In the genomic region with DNA sequence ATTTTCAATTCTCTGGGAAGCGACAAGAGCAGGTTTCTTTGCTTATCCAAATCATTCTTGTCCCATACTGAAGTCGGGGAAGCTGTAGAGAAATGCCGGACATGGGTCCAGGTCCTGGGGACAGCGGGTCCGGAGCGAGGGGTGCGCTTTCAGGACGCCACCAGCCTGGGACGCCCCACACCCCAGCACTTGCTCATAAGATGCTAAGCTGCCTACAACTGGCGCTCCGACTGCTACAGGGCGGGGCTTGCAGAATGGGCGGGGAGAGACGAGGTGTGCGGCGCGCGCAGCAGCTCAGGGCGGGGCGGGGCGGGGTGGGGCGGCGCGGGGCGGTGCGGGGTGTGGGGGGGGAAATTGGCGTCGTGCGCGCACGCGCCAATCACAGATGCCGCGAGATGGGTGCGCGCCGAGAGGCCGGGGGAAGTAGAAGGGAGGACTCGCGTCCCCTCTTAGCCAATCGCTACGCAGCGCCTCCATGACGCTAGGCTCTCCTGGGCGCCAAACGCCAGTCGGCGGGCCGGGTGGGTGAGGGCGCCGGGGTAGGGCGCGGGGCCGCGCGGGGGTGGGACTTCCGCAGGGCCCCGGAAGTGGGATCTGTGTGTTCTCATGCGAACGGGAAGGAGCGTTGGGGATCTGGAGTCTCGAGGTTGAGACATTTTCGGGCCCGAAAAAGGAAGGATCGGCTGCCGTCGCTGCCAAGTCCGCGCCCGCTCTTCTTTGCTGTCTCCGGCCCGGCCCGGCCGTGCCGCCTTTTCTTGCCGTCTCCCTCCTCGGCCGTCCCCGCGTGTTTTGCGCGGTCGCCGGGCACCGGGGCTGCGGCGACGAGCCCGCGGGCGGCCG, we compare ENCODE assay signal across 8 mouse cellular contexts. TPM values are rescaled to one million over a fixed set of nuclear protein-coding genes. Genes with fewer than 3 reads are reported as not detected.
DNase-seq lines count a peak whose midpoint lies in the region; ATAC-seq and TF ChIP-seq lines count a peak whose summit lies in the region.

A gene (plus strand): TSS at position 566 of the 840 bp plus-strand sequence.

- no peaks in the 10 kb centered on the region for H3K27me3 ChIP-seq in heart, embryonic 11.5 days (ENCODE audit: control insufficient read depth, insufficient read depth, low read length)
- no peaks in the 10 kb centered on the region for H3K27me3 ChIP-seq in kidney, embryonic 16.5 days (ENCODE audit: insufficient read depth, low read length)
- H3K27me3 ChIP-seq in liver, adult 2 months (ENCODE audit: control insufficient read depth, insufficient read depth, low read length) = no peaks in the 10 kb centered on the region
- no peaks in the 10 kb centered on the region for H3K27me3 ChIP-seq in myocyte (ENCODE audit: control insufficient read depth, insufficient read depth, insufficient read length)
- H3K27me3 ChIP-seq in splenic B cell, adult 2 months (ENCODE audit: control insufficient read depth, insufficient read depth, low read length, poor library complexity, severe bottlenecking) = no peaks in the 10 kb centered on the region

- H3K27ac ChIP-seq in heart, embryonic 11.5 days (ENCODE audit: low read depth, low read length) = peak within 1 kb of the TSS; percentile 92
- H3K27ac ChIP-seq in kidney, embryonic 16.5 days (ENCODE audit: low read length) = peak within 1 kb of the TSS; percentile 97
- H3K27ac ChIP-seq in liver, adult 2 months (replicated peaks; ENCODE audit: insufficient read depth, low read depth, low read length) = peak within 1 kb of the TSS; percentile 89

- peaks cover 18% of the 10 kb centered on the region for H3K4me1 ChIP-seq in heart, embryonic 11.5 days (ENCODE audit: control insufficient read depth, insufficient read depth, low read length)
- H3K4me1 ChIP-seq in kidney, embryonic 16.5 days (ENCODE audit: insufficient read depth, low read length) = peaks cover 21% of the 10 kb centered on the region
- peaks cover 18% of the 10 kb centered on the region for H3K4me1 ChIP-seq in liver, adult 2 months (ENCODE audit: control insufficient read depth, insufficient read depth, low read length)

- peaks cover 25% of the 10 kb centered on the region; the same call in 1 of the 2 replicates for H3K79me2 ChIP-seq in liver, adult 2 months (ENCODE audit: control insufficient read depth, insufficient read depth, low read length)
- H3K79me2 ChIP-seq in myocyte (ENCODE audit: control insufficient read depth, insufficient read depth) = peaks cover 45% of the 10 kb centered on the region

- peak within 1 kb of the TSS; percentile 75 for H3K4me2 ChIP-seq in heart, embryonic 11.5 days
- peak within 1 kb of the TSS; percentile 64 for H3K4me2 ChIP-seq in kidney, embryonic 16.5 days (replicated peaks; ENCODE audit: low read depth, low read length)
- peak within 1 kb of the TSS; percentile 85 for H3K4me2 ChIP-seq in myocyte (ENCODE audit: low read depth)

- H3K9ac ChIP-seq in heart, embryonic 11.5 days (ENCODE audit: low read depth, low read length) = peak within 1 kb of the TSS; percentile 89
- H3K9ac ChIP-seq in kidney, embryonic 16.5 days (replicated peaks; ENCODE audit: low read length) = peak within 1 kb of the TSS; percentile 94
- H3K9ac ChIP-seq in liver, adult 2 months (ENCODE audit: low read depth, low read length) = peak within 1 kb of the TSS; percentile 96

- no peaks in the 10 kb centered on the region for H3K36me3 ChIP-seq in heart, embryonic 11.5 days (ENCODE audit: control insufficient read depth, insufficient read depth, low read length)
- H3K36me3 ChIP-seq in kidney, embryonic 16.5 days (ENCODE audit: insufficient read depth, low read length) = no peaks in the 10 kb centered on the region
- no peaks in the 10 kb centered on the region for H3K36me3 ChIP-seq in liver, adult 2 months (ENCODE audit: control insufficient read depth, insufficient read depth, low read length)
- H3K36me3 ChIP-seq in myocyte (ENCODE audit: control insufficient read depth, insufficient read depth) = no peaks in the 10 kb centered on the region
- H3K36me3 ChIP-seq in splenic B cell, adult 2 months (ENCODE audit: control insufficient read depth, insufficient read depth, low read length, poor library complexity, severe bottlenecking) = no peaks in the 10 kb centered on the region

- peak; percentile 72 for TF ChIP-seq POLR2A in liver, adult 2 months (IDR thresholded peaks at IDR 0.05; ENCODE audit: extremely low read depth, insufficient read depth, low read length)
- peak; percentile 91 for TF ChIP-seq POLR2A in myocyte (IDR thresholded peaks at IDR 0.05; ENCODE audit: insufficient read length, low read depth)

- H3ac ChIP-seq in myocyte (ENCODE audit: control insufficient read depth, insufficient read length) = peak within 1 kb of the TSS; percentile 59

- peak; percentile 92 to 93 for DNase-seq in B cell, adult 2 months
- DNase-seq in brain, adult 2 months (ENCODE audit: low read depth, low spot score) = peak; percentile 100
- DNase-seq in liver, adult 2 months (ENCODE audit: extremely low read depth, low read depth, low spot score) = peak; percentile 92
- peak; percentile 99 for DNase-seq in splenic B cell, adult 2 months (ENCODE audit: low read depth, low spot score)

- peak within 1 kb of the TSS; percentile 85 for H3K4me3 ChIP-seq in heart, embryonic 11.5 days (ENCODE audit: low read depth, low read length)
- peak within 1 kb of the TSS; percentile 80 for H3K4me3 ChIP-seq in kidney, embryonic 16.5 days (ENCODE audit: low read length)
- peak within 1 kb of the TSS; percentile 91 for H3K4me3 ChIP-seq in liver, adult 2 months (ENCODE audit: insufficient read depth, low read depth, low read length)
- H3K4me3 ChIP-seq in myocyte = peak within 1 kb of the TSS; percentile 33

- no peak for TF ChIP-seq CTCF in liver, adult 2 months (IDR thresholded peaks at IDR 0.05; ENCODE audit: low read depth, low read length)

- no peaks in the 10 kb centered on the region for H3K9me3 ChIP-seq in heart, embryonic 11.5 days (replicated peaks; ENCODE audit: control insufficient read depth, low read length)
- H3K9me3 ChIP-seq in kidney, embryonic 16.5 days (ENCODE audit: low read length) = no peaks in the 10 kb centered on the region

- peak; percentile 94 for ATAC-seq in erythroblast, adult 5-6 weeks (replicated peaks; ENCODE audit: low FRiP score, poor library complexity, severe bottlenecking)
- ATAC-seq in heart, embryonic 11.5 days (replicated peaks; ENCODE audit: insufficient number of reproducible peaks, low FRiP score, low TSS enrichment) = peak; percentile 100
- peak; percentile 100 for ATAC-seq in kidney, embryonic 16.5 days (ENCODE audit: low FRiP score, low TSS enrichment)

- under 1% methylated on average over 79 of the region's 92 CpGs for WGBS in heart, embryonic 11.5 days (ENCODE audit: insufficient replicate concordance)
- WGBS in kidney, embryonic 16.5 days = under 1% methylated on average over 69 of the region's 92 CpGs
- under 1% methylated on average over 83 of the region's 92 CpGs for WGBS in liver, adult 2 months

TF ChIP-seq in myocyte, 11 proteins besides CTCF, POLR2A, EP300 and RAD21:
- TF ChIP-seq POLR2AphosphoS2 (IDR thresholded peaks at IDR 0.05; ENCODE audit: insufficient read length, low read depth) (peak; percentile 91), E2F4 (IDR thresholded peaks at IDR 0.05; ENCODE audit: insufficient read depth) (peak; percentile 41), MYOD1 (IDR thresholded peaks at IDR 0.05; ENCODE audit: control insufficient read depth in 1 of 3, insufficient read length in 2 of 3, low read depth in 2 of 3) (peak in 1 of 3 experiments; percentile 29), MYOG (IDR thresholded peaks at IDR 0.05; ENCODE audit: control insufficient read depth in 1 of 3, insufficient read depth in 1 of 3, insufficient read length in 2 of 3, low read depth in 2 of 3) (peak in 1 of 3 experiments; percentile 6), TCF12 (IDR thresholded peaks at IDR 0.05; ENCODE audit: insufficient read depth, poor library complexity, severe bottlenecking) (no peak), USF1 (IDR thresholded peaks at IDR 0.05; ENCODE audit: low read depth) (no peak), REST (IDR thresholded peaks at IDR 0.05; ENCODE audit: insufficient read depth, insufficient read length) (no peak)

RNA-seq across cellular contexts. Expression of the gene that starts here (rescaled TPM):
- total RNA-seq in erythroblast, adult 5-6 weeks (2015; ENCODE audit: low replicate concordance) = 29.7 and 44.6 TPM in 2 replicates
- 39.0 and 42.0 TPM in 2 replicates for total RNA-seq in erythroblast, adult 5-6 weeks (2017; ENCODE audit: low replicate concordance)
- polyA plus RNA-seq in heart, embryonic 11.5 days (2014; fragmentation: Nextera tagmentation; extraction: Ambion mirVana) = 29.6 and 31.7 TPM in 2 replicates
- 32.3 and 36.3 TPM in 2 replicates for polyA plus RNA-seq in kidney, embryonic 16.5 days (2015; fragmentation: Nextera tagmentation; extraction: Ambion mirVana)
- total RNA-seq in liver, adult 2 months (2014; rRNA removed) = 34.2 TPM in 2 replicates
- polyA plus RNA-seq in liver, adult 2 months (2012; rRNA removed) = 18.1 and 20.4 TPM in 2 replicates
- 20.3 TPM for polyA plus RNA-seq in myocyte (2012; fragmentation: generic; extraction: Trizol)

Comparison
In these comparisons a context has a peak if more than half of its experiments do, and no peak if none do; other contexts are left out.
1. Peak in every context shown above with its lines: DNase-seq, ATAC-seq, H3K4me3 ChIP-seq and H3K27ac ChIP-seq.
2. H3K4me3 ChIP-seq: peak in every context shown above with its lines; median percentile 91 in liver, adult 2 months; 85 in heart, embryonic 11.5 days; 80 in kidney, embryonic 16.5 days; 33 in myocyte.